Comparison of ENCODE assay signal across 13 mouse cellular contexts in the genomic region with DNA sequence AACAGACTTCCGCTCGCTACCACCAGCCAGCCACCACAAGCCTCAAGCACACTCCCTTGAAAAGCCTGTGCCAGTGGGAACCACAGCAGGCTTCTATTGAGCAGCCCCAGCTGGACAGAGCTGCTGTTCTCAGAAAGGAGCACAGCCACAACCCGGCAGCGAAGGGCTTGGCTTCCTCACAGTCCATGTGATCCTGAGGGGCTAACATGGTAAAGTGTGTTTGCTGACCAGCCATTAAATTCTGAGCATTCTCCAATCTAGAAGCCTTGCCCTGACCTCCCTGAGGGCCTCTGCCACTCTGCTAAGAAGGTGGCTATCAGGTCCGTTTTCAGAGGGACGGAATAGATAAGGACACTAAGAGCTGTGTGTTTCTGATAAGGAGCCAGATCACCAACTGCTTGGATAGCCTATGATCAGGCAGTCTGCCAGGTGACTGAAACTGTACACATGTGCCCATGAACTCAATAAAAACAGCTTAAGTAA. TPM values are rescaled to one million over a fixed set of nuclear protein-coding genes. Genes with fewer than 3 reads are reported as not detected.
DNase-seq lines count a peak whose midpoint lies in the region; ATAC-seq lines count a peak whose summit lies in the region.
"Had no signal": no experiment of that assay in that cellular context is flagged by ENCODE, and none has a peak within 500 bp of the region (broad histone marks: within the 10 kb centered on the region; RNA-seq: fewer than 3 reads in every experiment).

No protein-coding gene starts in this region.

- ATAC-seq in erythroid progenitor cell, adult 5-6 weeks (replicated peaks; ENCODE audit: low FRiP score, poor library complexity, severe bottlenecking) = peak; percentile 93
- ATAC-seq: forebrain, embryonic 16.5 days; Patski had no signal

- peak; percentile 45 for DNase-seq in heart, adult 11 months
- no peak for DNase-seq in heart, postnatal 36 days
- DNase-seq in 416B (ENCODE audit: low read depth) = peak; percentile 45
- peak; percentile 28 for DNase-seq in lung, postnatal 14 days
- no peak for DNase-seq in cerebellum, adult 11 months
- no peak for DNase-seq in cerebellum, adult 8-10 months
- DNase-seq in left cerebral cortex, postnatal 25 days (ENCODE audit: low spot score in 2 of 2) = no peak
- DNase-seq: adrenal gland, postnatal 25 days; left cerebral cortex, postnatal 4 days had no signal

- intact Hi-C loops in heart, postnatal 36 days (cut with DNase I) = no loop called here
- intact Hi-C loops in left cerebral cortex, postnatal 25 days (cut with DNase I) = no loop called here

RNA-seq across cellular contexts. Expression of a gene that starts 8.8 kb away (rescaled TPM):
- total RNA-seq in heart, postnatal 36 days (2021) = 10 to 100 TPM; 44.6 to 45.8 TPM
- 459 and 492 TPM in 2 replicates for total RNA-seq in erythroid progenitor cell, adult 5-6 weeks (2015; ENCODE audit: low replicate concordance)
- total RNA-seq in erythroid progenitor cell, adult 5-6 weeks (2017; ENCODE audit: low replicate concordance) = 561 and 620 TPM in 2 replicates
- 10 to 100 TPM; 61.0 to 64.3 TPM for total RNA-seq in left cerebral cortex, postnatal 25 days (2021)

RNA-seq across cellular contexts. Expression of a gene that starts 32.1 kb away (rescaled TPM):
- not detected for total RNA-seq in heart, postnatal 36 days (2021)
- total RNA-seq in erythroid progenitor cell, adult 5-6 weeks (2015; ENCODE audit: low replicate concordance) = not detected in 2 replicates
- total RNA-seq in erythroid progenitor cell, adult 5-6 weeks (2017; ENCODE audit: low replicate concordance) = 217 and 577 TPM in 2 replicates
- total RNA-seq in left cerebral cortex, postnatal 25 days (2021) = not detected
- total RNA-seq: adrenal gland, postnatal 25 days; layer of hippocampus, adult 2 months; left cerebral cortex, postnatal 4 days had no signal

RNA-seq across cellular contexts. Expression of a gene that starts 44.5 kb away (rescaled TPM):
- 100 to 1,000 TPM; 215 to 228 TPM for total RNA-seq in heart, postnatal 36 days (2021)
- 543 and 663 TPM in 2 replicates for total RNA-seq in erythroid progenitor cell, adult 5-6 weeks (2015; ENCODE audit: low replicate concordance)
- total RNA-seq in erythroid progenitor cell, adult 5-6 weeks (2017; ENCODE audit: low replicate concordance) = 331 and 419 TPM in 2 replicates
- 100 to 1,000 TPM; 147 to 156 TPM for total RNA-seq in left cerebral cortex, postnatal 25 days (2021)

Comparison
In these comparisons a context has a peak if more than half of its experiments do, and no peak if none do; other contexts are left out.
1. DNase-seq: peak in heart, adult 11 months (single experiment), 416B (single experiment) and lung, postnatal 14 days (single experiment); none in heart, postnatal 36 days (0 of 2), cerebellum, adult 11 months (single experiment), cerebellum, adult 8-10 months (single experiment) and left cerebral cortex, postnatal 25 days (0 of 2).
2. RNA of a gene that starts 8.8 kb away (total RNA-seq): 459 to 620 TPM in erythroid progenitor cell, adult 5-6 weeks; 61.0 to 64.3 TPM in left cerebral cortex, postnatal 25 days and 44.6 to 45.8 TPM in heart, postnatal 36 days; every median in the first group is over 4 times any median in the second.